Mouse (Mus musculus): Measurements from ENCODE around the gene Mlycd. TPM values are rescaled to one million over a fixed set of nuclear protein-coding genes. Genes with fewer than 3 reads are reported as not detected.

Mlycd gene
- polyA plus RNA-seq, 1 experiment, result 17.8 TPM

- TF ChIP-seq CTCF (IDR thresholded peaks at IDR 0.05; ENCODE audit: extremely low read depth, insufficient read depth, insufficient read length, insufficient replicate concordance) (no peak), POLR2A (IDR thresholded peaks at IDR 0.05; ENCODE audit: low read depth, low read length) (no peak)
- Histone ChIP-seq H3K4me3 (ENCODE audit: extremely low read depth, insufficient read depth, insufficient read length) (no peak overlapping the region; the same call in 1 of the 2 replicates), H3K36me3 (ENCODE audit: control insufficient read depth, insufficient read depth, low read length) (no peaks in the 10 kb centered on the region), H3K4me1 (ENCODE audit: control insufficient read depth, insufficient read depth, insufficient read length) (peaks cover 73% of the 10 kb centered on the region), H3K27ac (ENCODE audit: insufficient read depth, low read length) (peak overlapping the region; percentile 84), H3K27me3 (ENCODE audit: control insufficient read depth, insufficient read depth, low read length) (no peaks in the 10 kb centered on the region)
- no peak for DNase-seq (ENCODE audit: low read depth in 1 of 2, low spot score in 2 of 2)
- WGBS, result 13% methylated on average over 10 of the region's 10 CpGs
These were observed 29.6 kb downstream of the Mlycd start for GRCm38 (mm10) chr8:119424199-119424733.

- Histone ChIP-seq H3K27me3 (ENCODE audit: control insufficient read depth, insufficient read depth, low read length) (no peaks in the 10 kb centered on the region), H3K36me3 (ENCODE audit: control insufficient read depth, insufficient read depth, low read length) (no peaks in the 10 kb centered on the region), H3K4me3 (ENCODE audit: extremely low read depth, insufficient read depth, insufficient read length) (no peak overlapping the region), H3K27ac (ENCODE audit: insufficient read depth, low read length) (peak overlapping the region; percentile 84), H3K4me1 (ENCODE audit: control insufficient read depth, insufficient read depth, insufficient read length) (peaks cover 73% of the 10 kb centered on the region)
- TF ChIP-seq POLR2A (IDR thresholded peaks at IDR 0.05; ENCODE audit: low read depth, low read length) (no peak), CTCF (IDR thresholded peaks at IDR 0.05; ENCODE audit: extremely low read depth, insufficient read depth, insufficient read length, insufficient replicate concordance) (no peak)
- 8% methylated on average over 10 of the region's 10 CpGs for WGBS
- peak in 1 of 2 experiments; percentile 48 for DNase-seq (ENCODE audit: low read depth in 1 of 2, low spot score in 2 of 2)
These were observed 30.1 kb downstream of the Mlycd start for GRCm38 (mm10) chr8:119424740-119425139.

GRCm38 (mm10) chr8:119425533-119425932, 30.9 kb downstream of the Mlycd start:
- TF ChIP-seq CTCF (IDR thresholded peaks at IDR 0.05; ENCODE audit: extremely low read depth, insufficient read depth, insufficient read length, insufficient replicate concordance) (0 out of 2 replicates have a peak, but pooled peaks have one; percentile 13), POLR2A (IDR thresholded peaks at IDR 0.05; ENCODE audit: low read depth, low read length) (no peak)
- H3K27me3 ChIP-seq (ENCODE audit: control insufficient read depth, insufficient read depth, low read length), result no peaks in the 10 kb centered on the region
- 17% methylated on average over 10 of the region's 10 CpGs for WGBS
- H3K4me3 ChIP-seq (ENCODE audit: extremely low read depth, insufficient read depth, insufficient read length), result no peak overlapping the region; the same call in 1 of the 2 replicates
- H3K36me3 ChIP-seq (ENCODE audit: control insufficient read depth, insufficient read depth, low read length), result no peaks in the 10 kb centered on the region
- H3K4me1 ChIP-seq (ENCODE audit: control insufficient read depth, insufficient read depth, insufficient read length), result peaks cover 72% of the 10 kb centered on the region
- peak overlapping the region; percentile 84 for H3K27ac ChIP-seq (ENCODE audit: insufficient read depth, low read length)
- peak in 1 of 2 experiments; percentile 43 for DNase-seq (ENCODE audit: low read depth in 1 of 2, low spot score in 2 of 2)

- Histone ChIP-seq H3K27me3 (ENCODE audit: control insufficient read depth, insufficient read depth, low read length) (no peaks in the 10 kb centered on the region), H3K4me1 (ENCODE audit: control insufficient read depth, insufficient read depth, insufficient read length) (peaks cover 71% of the 10 kb centered on the region), H3K36me3 (ENCODE audit: control insufficient read depth, insufficient read depth, low read length) (no peaks in the 10 kb centered on the region), H3K27ac (ENCODE audit: insufficient read depth, low read length) (peak overlapping the region; percentile 84), H3K4me3 (ENCODE audit: extremely low read depth, insufficient read depth, insufficient read length) (peak overlapping the region; percentile 9)
- TF ChIP-seq CTCF (IDR thresholded peaks at IDR 0.05; ENCODE audit: extremely low read depth, insufficient read depth, insufficient read length, insufficient replicate concordance) (no peak), POLR2A (IDR thresholded peaks at IDR 0.05; ENCODE audit: low read depth, low read length) (no peak)
- DNase-seq (ENCODE audit: low read depth in 1 of 2, low spot score in 2 of 2), result no peak
- 43% methylated on average over 6 of the region's 6 CpGs for WGBS
These were observed 31.5 kb downstream of the Mlycd start for GRCm38 (mm10) chr8:119426069-119426735.

- H3K4me1 ChIP-seq (ENCODE audit: control insufficient read depth, insufficient read depth, insufficient read length), result peaks cover 55% of the 10 kb centered on the region
- peak overlapping the region; percentile 30; the same call in 1 of the 2 replicates for H3K27ac ChIP-seq (ENCODE audit: insufficient read depth, low read length)
- 44% methylated on average over 12 of the region's 12 CpGs for WGBS
- peak in 1 of 2 experiments; percentile 53 for DNase-seq (ENCODE audit: low read depth in 1 of 2, low spot score in 2 of 2)
- no peaks in the 10 kb centered on the region for H3K27me3 ChIP-seq (ENCODE audit: control insufficient read depth, insufficient read depth, low read length)
- H3K4me3 ChIP-seq (ENCODE audit: extremely low read depth, insufficient read depth, insufficient read length), result no peak overlapping the region
- H3K36me3 ChIP-seq (ENCODE audit: control insufficient read depth, insufficient read depth, low read length), result no peaks in the 10 kb centered on the region
- TF ChIP-seq POLR2A (IDR thresholded peaks at IDR 0.05; ENCODE audit: low read depth, low read length) (no peak), CTCF (IDR thresholded peaks at IDR 0.05; ENCODE audit: extremely low read depth, insufficient read depth, insufficient read length, insufficient replicate concordance) (no peak)
These were observed 33.1 kb downstream of the Mlycd start for GRCm38 (mm10) chr8:119427634-119428349.

- H3K4me1 ChIP-seq (ENCODE audit: control insufficient read depth, insufficient read depth, insufficient read length), result peaks cover 50% of the 10 kb centered on the region
- peak overlapping the region; percentile 30; the same call in 1 of the 2 replicates for H3K27ac ChIP-seq (ENCODE audit: insufficient read depth, low read length)
- H3K4me3 ChIP-seq (ENCODE audit: extremely low read depth, insufficient read depth, insufficient read length), result no peak overlapping the region
- no peaks in the 10 kb centered on the region for H3K36me3 ChIP-seq (ENCODE audit: control insufficient read depth, insufficient read depth, low read length)
- TF ChIP-seq POLR2A (IDR thresholded peaks at IDR 0.05; ENCODE audit: low read depth, low read length) (no peak), CTCF (IDR thresholded peaks at IDR 0.05; ENCODE audit: extremely low read depth, insufficient read depth, insufficient read length, insufficient replicate concordance) (no peak)
- DNase-seq (ENCODE audit: low read depth in 1 of 2, low spot score in 2 of 2), result no peak
- WGBS, result 45% methylated on average over 7 of the region's 7 CpGs
- no peaks in the 10 kb centered on the region for H3K27me3 ChIP-seq (ENCODE audit: control insufficient read depth, insufficient read depth, low read length)
These were observed 33.7 kb downstream of the Mlycd start for GRCm38 (mm10) chr8:119428350-119428740.

Data from spleen, adult 2 months (tissue).